Mouse (Mus musculus): ENCODE measurements around the gene Ttc22. TPM values are rescaled to one million over a fixed set of nuclear protein-coding genes. Genes with fewer than 3 reads are reported as not detected.

The Ttc22 gene
- total and polyA plus RNA-seq, 3 experiments = 0.04 TPM; not detected in 2

GRCm38 (mm10) chr4:106644218-106644610 lies 22.0 kb downstream of the Ttc22 start:
- Histone ChIP-seq H3K9me3 (replicated peaks; ENCODE audit: insufficient read depth, low read length) (no peaks in the 10 kb centered on the region), H3K36me3 (ENCODE audit: control insufficient read depth in 1 of 2, insufficient read depth in 2 of 2, low read length in 2 of 2) (no peaks in the 10 kb centered on the region), H3K79me2 (ENCODE audit: control insufficient read depth, insufficient read depth, low read length, poor library complexity) (no peaks in the 10 kb centered on the region), H3K4me3 (ENCODE audit: control insufficient read depth in 1 of 2, insufficient read depth in 1 of 2, low read depth in 2 of 2, low read length in 2 of 2) (no peak overlapping the region), H3K27ac (ENCODE audit: control insufficient read depth, low read depth, low read length) (no peak overlapping the region), H3K4me1 (ENCODE audit: control insufficient read depth in 1 of 2, insufficient read depth in 2 of 2, low read length in 2 of 2) (no peaks in the 10 kb centered on the region; a peak in 1 of 4 replicates), H3K9ac (ENCODE audit: control insufficient read depth, low read depth, low read length, poor library complexity, severe bottlenecking) (no peak overlapping the region), H3K27me3 (ENCODE audit: control insufficient read depth in 1 of 2, insufficient read depth in 2 of 2, low read length in 2 of 2) (peaks cover 0 to 1% of the 10 kb centered on the region in 2 experiments; a peak in 1 of 4 replicates)
- DNase-seq (ENCODE audit: low read depth, low spot score) = no peak
- TF ChIP-seq KAT2A (conservative IDR thresholded peaks at IDR 0.05; ENCODE audit: low read depth, low read length) (no peak), UBTF (IDR thresholded peaks at IDR 0.05; ENCODE audit: borderline replicate concordance, insufficient read depth, low read depth, low read length) (no peak), BHLHE40 (IDR thresholded peaks at IDR 0.05; ENCODE audit: borderline replicate concordance, low read depth, low read length) (no peak), TAL1 (IDR thresholded peaks at IDR 0.05; ENCODE audit: low read length) (no peak), ETS1 (IDR thresholded peaks at IDR 0.05; ENCODE audit: low read depth, low read length) (no peak), USF2 (IDR thresholded peaks at IDR 0.05; ENCODE audit: borderline replicate concordance in 1 of 2, insufficient read depth in 1 of 2, low read depth in 1 of 2, low read length in 2 of 2) (no peak), GATA1 (IDR thresholded peaks at IDR 0.05; ENCODE audit: low read depth, low read length) (no peak), ELF1 (IDR thresholded peaks at IDR 0.05; ENCODE audit: low read depth, low read length) (no peak)

GRCm38 (mm10) chr4:106645797-106646196 lies 23.6 kb downstream of the Ttc22 start:
- H3K27me3 ChIP-seq (ENCODE audit: control insufficient read depth in 1 of 2, insufficient read depth in 2 of 2, low read length in 2 of 2) = peaks cover 0 to 1% of the 10 kb centered on the region in 2 experiments; a peak in 1 of 4 replicates
- peaks cover 0 to 3% of the 10 kb centered on the region in 2 experiments; a peak in 2 of 4 replicates for H3K4me1 ChIP-seq (ENCODE audit: control insufficient read depth in 1 of 2, insufficient read depth in 2 of 2, low read length in 2 of 2)
- H3K36me3 ChIP-seq (ENCODE audit: control insufficient read depth in 1 of 2, insufficient read depth in 2 of 2, low read length in 2 of 2) = peaks cover 0 to 4% of the 10 kb centered on the region in 2 experiments; a peak in 1 of 4 replicates
- H3K9me3 ChIP-seq (replicated peaks; ENCODE audit: insufficient read depth, low read length) = no peaks in the 10 kb centered on the region
- DNase-seq (ENCODE audit: low read depth, low spot score) = no peak
- no peak overlapping the region for H3K4me3 ChIP-seq (ENCODE audit: control insufficient read depth in 1 of 2, insufficient read depth in 1 of 2, low read depth in 2 of 2, low read length in 2 of 2)
- H3K79me2 ChIP-seq (ENCODE audit: control insufficient read depth, insufficient read depth, low read length, poor library complexity) = no peaks in the 10 kb centered on the region
- no peak overlapping the region for H3K9ac ChIP-seq (ENCODE audit: control insufficient read depth, low read depth, low read length, poor library complexity, severe bottlenecking)
- no peak overlapping the region for H3K27ac ChIP-seq (ENCODE audit: control insufficient read depth, low read depth, low read length)
- TF ChIP-seq GATA1 (IDR thresholded peaks at IDR 0.05; ENCODE audit: low read depth, low read length) (no peak), MYC (IDR thresholded peaks at IDR 0.05; ENCODE audit: low read depth, low read length) (no peak), RCOR1 (IDR thresholded peaks at IDR 0.05; ENCODE audit: low read depth, low read length) (no peak), POLR2A (IDR thresholded peaks at IDR 0.05; ENCODE audit: control insufficient read depth in 1 of 2, insufficient read depth in 1 of 2, low read depth in 1 of 2, low read length in 2 of 2, poor library complexity in 1 of 2) (no peak), SIN3A (IDR thresholded peaks at IDR 0.05; ENCODE audit: low read length) (no peak), HCFC1 (IDR thresholded peaks at IDR 0.05; ENCODE audit: low read depth, low read length) (0 out of 2 replicates have a peak, but pooled peaks have one; percentile 22), ZNF384 (IDR thresholded peaks at IDR 0.05; ENCODE audit: low read depth, low read length) (peak; percentile 95), NRF1 (IDR thresholded peaks at IDR 0.05; ENCODE audit: insufficient read depth, low read depth, low read length, poor library complexity, severe bottlenecking) (no peak), GABPA (IDR thresholded peaks at IDR 0.05; ENCODE audit: low read depth, low read length) (no peak), POLR2AphosphoS5 (IDR thresholded peaks at IDR 0.05; ENCODE audit: borderline replicate concordance, low read depth, low read length) (no peak), ZMIZ1 (IDR thresholded peaks at IDR 0.05; ENCODE audit: low read depth, low read length) (no peak), EP300 (IDR thresholded peaks at IDR 0.05; ENCODE audit: low read depth in 1 of 2, low read length in 2 of 2) (no peak), RAD21 (IDR thresholded peaks at IDR 0.05; ENCODE audit: low read depth, low read length) (no peak), MXI1 (IDR thresholded peaks at IDR 0.05; ENCODE audit: low read depth, low read length) (no peak)

All from MEL (cell line).